Mouse (Mus musculus) kidney, adult 2 months (tissue): Measurements from ENCODE around the gene Vars.

Experiments
- CTCF ChIP-seq: fragments of 200-500 bp; conservative IDR thresholded peaks from 2 replicates; pipeline ENCODE4 v1.5.1; 2011; ENCODE audit warnings: low read depth, mild to moderate bottlenecking, control low read depth, low read length, moderate library complexity, mixed read lengths; ENCODE audit not compliant: insufficient read depth, insufficient read length
- POLR2A ChIP-seq: fragments of 200-500 bp; IDR thresholded peaks from one replicate; pipeline ENCODE4 v1.6.1; 2011; ENCODE audit warnings: low read depth, low read length, control low read depth

GRCm38 (mm10) chr17:34997142-34997483 is 3.7 kb upstream of the Vars start:
- TF ChIP-seq CTCF (no peak), POLR2A (no peak)
